Mouse (Mus musculus) kidney, embryonic 15.5 days (tissue): ENCODE data around the gene Fmn2. TPM values are rescaled to one million over a fixed set of nuclear protein-coding genes. Genes with fewer than 3 reads are reported as not detected.

Experiments
- ATAC-seq: fragments of 200-750 bp; cut with Nextera tagmentation; replicated peaks from 2 replicates; pipeline ENCODE4 v1.8.0; 2017; ENCODE audit warnings: moderate TSS enrichment; ENCODE audit not compliant: low FRiP score
- H3K27ac ChIP-seq: fragments of 300-500 bp; sonication (generic); 2 replicates; pipeline ENCODE4 v1.5.1; 2015; ENCODE audit warnings: mild to moderate bottlenecking, inconsistent platforms
- H3K27me3 ChIP-seq: fragments of 300-500 bp; sonication (generic); 2 replicates; pipeline ENCODE4 v1.6.1; 2015; ENCODE audit warnings: inconsistent platforms
- H3K36me3 ChIP-seq: fragments of 300-500 bp; sonication (generic); 2 replicates; pipeline ENCODE4 v1.6.1; 2015; ENCODE audit warnings: inconsistent platforms
- H3K4me1 ChIP-seq: fragments of 300-500 bp; sonication (generic); 2 replicates; pipeline ENCODE4 v1.6.1; 2015; ENCODE audit warnings: inconsistent platforms
- H3K4me2 ChIP-seq: fragments of 300-500 bp; sonication (generic); 2 replicates; pipeline ENCODE4 v1.6.1; 2015; ENCODE audit warnings: moderate library complexity, mild to moderate bottlenecking, inconsistent platforms
- H3K4me3 ChIP-seq: fragments of 300-500 bp; sonication (generic); replicated peaks from 2 replicates; pipeline ENCODE4 v1.5.1; 2015; ENCODE audit warnings: mild to moderate bottlenecking, inconsistent platforms
- H3K9ac ChIP-seq: fragments of 300-500 bp; sonication (generic); 2 replicates; pipeline ENCODE4 v1.6.1; 2015; ENCODE audit warnings: mild to moderate bottlenecking, inconsistent platforms
- H3K9me3 ChIP-seq: fragments of 300-500 bp; sonication (generic); replicated peaks from 2 replicates; pipeline ENCODE4 v1.6.1; 2016; ENCODE audit warnings: inconsistent platforms
- WGBS: fragments of 180-500 bp; shearing (Covaris S2); methylation state at CpG from one replicate; pipeline ENCODE4 v1.1.7; 2015; ENCODE audit warnings: mixed read lengths; 5-methylcytosine and 5-hydroxymethylcytosine counted together
- polyA plus RNA-seq: library from polyadenylated mRNA; unstranded; fragments of >200 nt; fragmentation: Nextera tagmentation; extraction: Ambion mirVana; gene quantifications from 2 replicates; pipeline ENCODE4 v1.2.1, GENCODE M21; 2015

Fmn2 gene
- polyA plus RNA-seq, 1 experiment from 2014 or later = 0.95 TPM

GRCm38 (mm10) chr1:174568609-174569008, 67.0 kb downstream of the Fmn2 start:
- Histone ChIP-seq H3K27ac (no peak overlapping the region), H3K9ac (no peak overlapping the region), H3K27me3 (no peaks in the 10 kb centered on the region), H3K36me3 (no peaks in the 10 kb centered on the region), H3K4me3 (no peak overlapping the region), H3K4me1 (no peaks in the 10 kb centered on the region), H3K9me3 (no peaks in the 10 kb centered on the region), H3K4me2 (no peak overlapping the region)
- no peak for ATAC-seq
- WGBS = 90% methylated on average over 3 of the region's 3 CpGs

- ATAC-seq = no peak
- Histone ChIP-seq H3K9me3 (no peaks in the 10 kb centered on the region), H3K9ac (no peak overlapping the region), H3K27ac (no peak overlapping the region), H3K27me3 (no peaks in the 10 kb centered on the region), H3K4me2 (no peak overlapping the region), H3K4me1 (no peaks in the 10 kb centered on the region), H3K4me3 (no peak overlapping the region), H3K36me3 (no peaks in the 10 kb centered on the region)
- WGBS = 68% methylated on average over 5 of the region's 5 CpGs
These were observed 90.9 kb downstream of the Fmn2 start for GRCm38 (mm10) chr1:174592420-174592980.

- ATAC-seq = no peak; the same call in 1 of the 2 replicates
- 4% methylated on average over 4 of the region's 4 CpGs for WGBS
- Histone ChIP-seq H3K27ac (no peak overlapping the region), H3K27me3 (no peaks in the 10 kb centered on the region), H3K9me3 (no peaks in the 10 kb centered on the region), H3K4me3 (no peak overlapping the region), H3K4me2 (no peak overlapping the region), H3K36me3 (no peaks in the 10 kb centered on the region), H3K4me1 (no peaks in the 10 kb centered on the region), H3K9ac (no peak overlapping the region)
These were observed 93.4 kb downstream of the Fmn2 start for GRCm38 (mm10) chr1:174594989-174595388.

GRCm38 (mm10) chr1:174597495-174597894, 95.9 kb downstream of the Fmn2 start:
- H3K9me3 ChIP-seq = no peaks in the 10 kb centered on the region
- no peaks in the 10 kb centered on the region for H3K36me3 ChIP-seq

GRCm38 (mm10) chr1:174598226-174598625, 96.6 kb downstream of the Fmn2 start:
- H3K4me3 ChIP-seq = no peak overlapping the region
- no peaks in the 10 kb centered on the region for H3K36me3 ChIP-seq
- no peak overlapping the region for H3K4me2 ChIP-seq
- no peaks in the 10 kb centered on the region for H3K9me3 ChIP-seq
- H3K27me3 ChIP-seq = no peaks in the 10 kb centered on the region
- H3K9ac ChIP-seq = no peak overlapping the region
- H3K27ac ChIP-seq = no peak overlapping the region
- ATAC-seq = no peak
- 89% methylated on average over 6 of the region's 6 CpGs for WGBS
- H3K4me1 ChIP-seq = no peaks in the 10 kb centered on the region

More at GRCm38 (mm10) chr1:174597495-174597894, 95.9 kb downstream of the Fmn2 start:
- H3K9ac ChIP-seq = no peak overlapping the region
- H3K27ac ChIP-seq = no peak overlapping the region
- no peaks in the 10 kb centered on the region for H3K4me1 ChIP-seq
- H3K4me2 ChIP-seq = no peak overlapping the region
- no peaks in the 10 kb centered on the region for H3K27me3 ChIP-seq
- WGBS = 81% methylated on average over 3 of the region's 3 CpGs
- no peak overlapping the region for H3K4me3 ChIP-seq
- ATAC-seq = no peak

- H3K27ac ChIP-seq = no peak overlapping the region
- WGBS = 87% methylated on average over 2 of the region's 2 CpGs
- no peak for ATAC-seq
- no peak overlapping the region for H3K4me2 ChIP-seq
- H3K9ac ChIP-seq = no peak overlapping the region
- H3K36me3 ChIP-seq = no peaks in the 10 kb centered on the region
- H3K4me3 ChIP-seq = no peak overlapping the region
- no peaks in the 10 kb centered on the region for H3K4me1 ChIP-seq
- no peaks in the 10 kb centered on the region for H3K27me3 ChIP-seq
- H3K9me3 ChIP-seq = no peaks in the 10 kb centered on the region
These were observed 98.4 kb downstream of the Fmn2 start for GRCm38 (mm10) chr1:174600041-174600440.

- no peaks in the 10 kb centered on the region for H3K36me3 ChIP-seq
These were observed 99.0 kb downstream of the Fmn2 start for GRCm38 (mm10) chr1:174600620-174601019.

GRCm38 (mm10) chr1:174617368-174617767, 115.7 kb downstream of the Fmn2 start:
- Histone ChIP-seq H3K27ac (no peak overlapping the region), H3K9ac (no peak overlapping the region), H3K4me2 (no peak overlapping the region), H3K9me3 (no peaks in the 10 kb centered on the region), H3K27me3 (no peaks in the 10 kb centered on the region), H3K4me1 (no peaks in the 10 kb centered on the region), H3K36me3 (no peaks in the 10 kb centered on the region), H3K4me3 (no peak overlapping the region)
- ATAC-seq = no peak
- WGBS = 57% methylated on average over 4 of the region's 4 CpGs

More at GRCm38 (mm10) chr1:174600620-174601019, 99.0 kb downstream of the Fmn2 start:
- 35% methylated on average over 1 of the region's 1 CpGs for WGBS
- Histone ChIP-seq H3K9ac (no peak overlapping the region), H3K9me3 (no peaks in the 10 kb centered on the region), H3K27me3 (no peaks in the 10 kb centered on the region), H3K4me2 (no peak overlapping the region), H3K4me3 (no peak overlapping the region), H3K4me1 (no peaks in the 10 kb centered on the region), H3K27ac (no peak overlapping the region)
- no peak for ATAC-seq

GRCm38 (mm10) chr1:174621512-174621911, 119.9 kb downstream of the Fmn2 start:
- Histone ChIP-seq H3K4me2 (no peak overlapping the region), H3K4me3 (no peak overlapping the region), H3K9me3 (no peaks in the 10 kb centered on the region), H3K9ac (no peak overlapping the region), H3K36me3 (no peaks in the 10 kb centered on the region), H3K4me1 (no peaks in the 10 kb centered on the region), H3K27me3 (no peaks in the 10 kb centered on the region), H3K27ac (no peak overlapping the region)
- no peak for ATAC-seq
- WGBS = 7% methylated on average over 1 of the region's 1 CpGs

- 38% methylated on average over 3 of the region's 3 CpGs for WGBS
- no peak overlapping the region for H3K27ac ChIP-seq
- H3K9ac ChIP-seq = no peak overlapping the region
- H3K4me3 ChIP-seq = no peak overlapping the region
- no peaks in the 10 kb centered on the region for H3K27me3 ChIP-seq
- H3K9me3 ChIP-seq = no peaks in the 10 kb centered on the region
- peak; percentile 87 for ATAC-seq
- no peaks in the 10 kb centered on the region for H3K36me3 ChIP-seq
- H3K4me1 ChIP-seq = no peaks in the 10 kb centered on the region
- no peak overlapping the region for H3K4me2 ChIP-seq
These were observed 121.4 kb downstream of the Fmn2 start for GRCm38 (mm10) chr1:174623054-174623453.

- H3K4me3 ChIP-seq = no peak overlapping the region
- H3K4me2 ChIP-seq = no peak overlapping the region
- no peak overlapping the region for H3K9ac ChIP-seq
- ATAC-seq = no peak
- H3K27ac ChIP-seq = no peak overlapping the region
- 74% methylated on average over 1 of the region's 1 CpGs for WGBS
- no peaks in the 10 kb centered on the region for H3K9me3 ChIP-seq
- no peaks in the 10 kb centered on the region for H3K36me3 ChIP-seq
- no peaks in the 10 kb centered on the region for H3K4me1 ChIP-seq
- no peaks in the 10 kb centered on the region for H3K27me3 ChIP-seq
These were observed 128.4 kb downstream of the Fmn2 start for GRCm38 (mm10) chr1:174630074-174630473.

GRCm38 (mm10) chr1:174636291-174636690, 134.7 kb downstream of the Fmn2 start:
- Histone ChIP-seq H3K4me2 (no peak overlapping the region), H3K9me3 (no peaks in the 10 kb centered on the region), H3K27me3 (no peaks in the 10 kb centered on the region), H3K27ac (no peak overlapping the region), H3K9ac (no peak overlapping the region), H3K4me3 (no peak overlapping the region), H3K4me1 (no peaks in the 10 kb centered on the region), H3K36me3 (no peaks in the 10 kb centered on the region)
- 96% methylated on average over 4 of the region's 4 CpGs for WGBS
- ATAC-seq = no peak

GRCm38 (mm10) chr1:174637564-174638085, 136.0 kb downstream of the Fmn2 start:
- H3K9me3 ChIP-seq = no peaks in the 10 kb centered on the region
- no peak overlapping the region for H3K4me2 ChIP-seq
- ATAC-seq = no peak
- no peak overlapping the region for H3K27ac ChIP-seq
- no peaks in the 10 kb centered on the region for H3K36me3 ChIP-seq
- 84% methylated on average over 6 of the region's 6 CpGs for WGBS
- no peak overlapping the region for H3K4me3 ChIP-seq
- no peaks in the 10 kb centered on the region for H3K27me3 ChIP-seq
- H3K9ac ChIP-seq = no peak overlapping the region
- no peaks in the 10 kb centered on the region for H3K4me1 ChIP-seq
